Mouse (Mus musculus) liver, postnatal 0 days (tissue): ENCODE measurements around the gene Tnfrsf12a. TPM values are rescaled to one million over a fixed set of nuclear protein-coding genes. Genes with fewer than 3 reads are reported as not detected.

Source experiments
- ATAC-seq: fragments of 200-750 bp; cut with Nextera tagmentation; 2 replicates; pipeline ENCODE4 v1.8.0; 2017; ENCODE audit warnings: mild to moderate bottlenecking, moderate library complexity
- DNase-seq: peaks from one replicate; pipeline ENCODE4 v3.0.0-alpha.2; 2016
- H3K27ac ChIP-seq: fragments of 300-500 bp; sonication (generic); 2 replicates; pipeline ENCODE4 v1.5.1; 2014; ENCODE audit warnings: antibody characterized with exemption, moderate library complexity, mild to moderate bottlenecking, low read depth
- H3K27me3 ChIP-seq: fragments of 300-500 bp; sonication (generic); 2 replicates; pipeline ENCODE4 v1.6.1; 2014; ENCODE audit warnings: low read length, control low read depth, mixed read lengths; ENCODE audit not compliant: insufficient read depth
- H3K36me3 ChIP-seq: fragments of 300-500 bp; sonication (generic); replicated peaks from 2 replicates; pipeline ENCODE4 v1.6.1; 2014; ENCODE audit warnings: mild to moderate bottlenecking, control low read depth, low read length, moderate library complexity, mixed read lengths; ENCODE audit not compliant: insufficient read depth
- H3K4me1 ChIP-seq: fragments of 300-500 bp; sonication (generic); 2 replicates; pipeline ENCODE4 v1.6.1; 2014; ENCODE audit warnings: antibody characterized with exemption, mild to moderate bottlenecking, control low read depth; ENCODE audit not compliant: insufficient read depth
- H3K4me2 ChIP-seq: fragments of 300-500 bp; sonication (generic); 2 replicates; pipeline ENCODE4 v1.6.1; 2014; ENCODE audit warnings: low read depth, mild to moderate bottlenecking, low read length, moderate library complexity, mixed read lengths
- H3K4me3 ChIP-seq: fragments of 300-500 bp; sonication (generic); 2 replicates; pipeline ENCODE4 v1.5.1; 2014; ENCODE audit warnings: low read depth, low read length
- H3K9ac ChIP-seq: fragments of 300-500 bp; sonication (generic); replicated peaks from 2 replicates; pipeline ENCODE4 v1.6.1; 2014; ENCODE audit warnings: mild to moderate bottlenecking, moderate library complexity
- H3K9me3 ChIP-seq: fragments of 300-500 bp; sonication (generic); 2 replicates; pipeline ENCODE4 v1.6.1; 2016; ENCODE audit warnings: mild to moderate bottlenecking, control low read depth, low read length, mixed read lengths
- CTCF ChIP-seq: sonication (generic); IDR thresholded peaks from 2 replicates; pipeline ENCODE4 v1.5.1; 2016; ENCODE audit warnings: antibody characterized with exemption, low read depth
- EP300 ChIP-seq: IDR thresholded peaks from 2 replicates; pipeline ENCODE4 v1.6.1; 2016; ENCODE audit warnings: antibody characterized with exemption, low read depth, mild to moderate bottlenecking
- WGBS: fragments of 180-500 bp; shearing (Covaris S2); extraction: QIAGEN DNeasy Blood & Tissue Kit; methylation state at CpG from one replicate; pipeline ENCODE4 v1.1.7; 2014; ENCODE audit not compliant: insufficient replicate concordance; 5-methylcytosine and 5-hydroxymethylcytosine counted together
- polyA plus RNA-seq: library from polyadenylated mRNA; unstranded; fragments of >200 nt; fragmentation: Nextera tagmentation; extraction: Ambion mirVana; gene quantifications from 2 replicates; pipeline ENCODE4 v1.2.1, GENCODE M21; 2015

The Tnfrsf12a gene
- polyA plus RNA-seq, 1 experiment from 2014 or later: 29.7 TPM

- H3K9me3 ChIP-seq: no peaks in the 10 kb centered on the region
- H3K36me3 ChIP-seq: no peaks in the 10 kb centered on the region
- H3K27me3 ChIP-seq: peaks cover 66% of the 10 kb centered on the region
- DNase-seq (no peak), ATAC-seq (no peak)
- H3K4me1 ChIP-seq: peaks cover 11% of the 10 kb centered on the region
- H3K4me3 ChIP-seq: no peak overlapping the region
- no peak overlapping the region for H3K4me2 ChIP-seq
- H3K27ac ChIP-seq: no peak overlapping the region
- no peak overlapping the region for H3K9ac ChIP-seq
- TF ChIP-seq EP300: no peak
- TF ChIP-seq CTCF: no peak
- 63% methylated on average over 3 of the region's 3 CpGs for WGBS
These were observed 5.3 kb upstream of the Tnfrsf12a start for GRCm38 (mm10) chr17:23682530-23682929.

GRCm38 (mm10) chr17:23682092-23682491, 4.8 kb upstream of the Tnfrsf12a start:
- Histone ChIP-seq H3K9me3 (no peaks in the 10 kb centered on the region), H3K4me3 (no peak overlapping the region), H3K9ac (no peak overlapping the region), H3K27me3 (peaks cover 67% of the 10 kb centered on the region), H3K36me3 (no peaks in the 10 kb centered on the region), H3K4me1 (peaks cover 12% of the 10 kb centered on the region), H3K4me2 (no peak overlapping the region), H3K27ac (no peak overlapping the region)
- TF ChIP-seq CTCF: no peak
- no peak for TF ChIP-seq EP300
- DNase-seq: no peak
- WGBS: 42% methylated on average over 4 of the region's 4 CpGs
- no peak for ATAC-seq

GRCm38 (mm10) chr17:23681086-23681485, 3.8 kb upstream of the Tnfrsf12a start:
- Histone ChIP-seq H3K27ac (no peak overlapping the region), H3K36me3 (no peaks in the 10 kb centered on the region), H3K4me1 (peaks cover 18% of the 10 kb centered on the region), H3K4me3 (no peak overlapping the region), H3K27me3 (peaks cover 67% of the 10 kb centered on the region), H3K9ac (no peak overlapping the region), H3K4me2 (no peak overlapping the region), H3K9me3 (no peaks in the 10 kb centered on the region)
- TF ChIP-seq EP300 (no peak), CTCF (no peak)
- 64% methylated on average over 10 of the region's 10 CpGs for WGBS
- peak; percentile 51 for ATAC-seq
- DNase-seq: peak; percentile 66

DNA sequence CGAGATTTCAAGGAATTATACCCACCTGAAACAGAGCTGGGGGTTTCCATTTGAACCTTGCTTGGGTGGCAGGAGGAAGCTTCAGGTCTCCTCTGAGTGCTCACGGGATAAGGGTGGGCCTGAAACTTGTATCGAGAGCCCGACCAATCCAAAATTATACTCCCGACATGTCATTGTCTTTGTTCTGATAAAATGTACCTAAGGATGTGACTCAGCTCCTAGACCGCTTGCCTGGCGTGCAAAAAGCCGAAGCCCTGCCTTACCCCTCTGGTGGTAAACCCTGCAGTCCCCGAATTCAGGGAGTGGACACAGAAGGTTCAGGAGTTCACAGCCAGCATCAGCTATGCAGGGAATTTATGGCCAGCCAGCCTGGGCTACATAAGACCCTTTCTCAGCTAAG, 3.1 kb upstream of the Tnfrsf12a start:
- ATAC-seq (no peak), DNase-seq (no peak)
- no peaks in the 10 kb centered on the region for H3K9me3 ChIP-seq
- no peak overlapping the region for H3K9ac ChIP-seq
- 53% methylated on average over 9 of the region's 9 CpGs for WGBS
- peaks cover 23% of the 10 kb centered on the region for H3K4me1 ChIP-seq
- TF ChIP-seq EP300: no peak
- TF ChIP-seq CTCF: no peak
- H3K36me3 ChIP-seq: no peaks in the 10 kb centered on the region
- peaks cover 67% of the 10 kb centered on the region for H3K27me3 ChIP-seq
- no peak overlapping the region for H3K4me3 ChIP-seq
- H3K4me2 ChIP-seq: no peak overlapping the region
- no peak overlapping the region for H3K27ac ChIP-seq

- 6% methylated on average over 38 of the region's 38 CpGs for WGBS
- Histone ChIP-seq H3K4me1 (peaks cover 28% of the 10 kb centered on the region), H3K9ac (peak within 1 kb of the TSS; percentile 26; the same call in 1 of the 2 replicates), H3K27me3 (peaks cover 64% of the 10 kb centered on the region), H3K36me3 (no peaks in the 10 kb centered on the region), H3K4me2 (peak within 1 kb of the TSS; percentile 22; the same call in 1 of the 2 replicates), H3K9me3 (no peaks in the 10 kb centered on the region), H3K4me3 (0 out of 2 replicates have a peak within 1 kb of the TSS, but pooled peaks have one; percentile 10), H3K27ac (no peak within 1 kb of the TSS)
- no peak for ATAC-seq
- no peak for DNase-seq
- TF ChIP-seq EP300 (no peak), CTCF (no peak)
These were observed 2.0 kb upstream of the Tnfrsf12a start, which contains the start of gene Cldn6 for GRCm38 (mm10) chr17:23679127-23679835. Gene Cldn6 (plus strand): TSS chr17:23679249.

DNA sequence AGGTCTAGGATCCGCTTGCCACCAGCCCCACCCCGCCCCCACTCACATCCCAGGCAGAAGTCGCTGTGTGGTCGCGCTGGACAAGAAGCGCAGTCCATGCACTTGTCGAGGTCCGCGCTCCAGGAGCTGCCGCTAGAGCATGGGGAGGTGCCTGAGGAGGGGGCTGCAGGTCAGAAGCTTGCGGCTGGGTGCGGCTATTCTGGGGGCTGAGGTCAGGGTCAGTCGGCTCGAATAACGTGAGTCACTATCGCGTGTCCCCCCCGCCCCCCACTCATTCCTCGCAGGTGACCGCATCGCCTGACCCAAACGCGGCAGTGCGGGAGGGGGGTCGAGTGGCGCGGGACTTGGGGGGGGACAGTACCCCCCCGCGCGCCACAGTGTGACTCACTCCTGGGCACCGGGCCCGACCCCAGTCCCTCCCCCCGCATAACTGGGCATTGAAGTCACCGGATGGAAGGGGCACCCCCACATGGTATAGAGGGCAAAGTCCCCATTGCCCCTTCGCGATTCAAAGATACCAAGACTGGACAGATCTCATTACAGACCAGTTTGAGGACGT, 716 bp downstream of the Tnfrsf12a start:
- WGBS: 2% methylated on average over 28 of the region's 37 CpGs
- H3K4me2 ChIP-seq: peak overlapping the region; percentile 94

More for the DNA sequence above, 716 bp downstream of the Tnfrsf12a start:
- Histone ChIP-seq H3K9me3 (no peaks in the 10 kb centered on the region), H3K27ac (peak overlapping the region; percentile 77), H3K27me3 (peaks cover 38% of the 10 kb centered on the region), H3K4me3 (peak overlapping the region; percentile 57), H3K36me3 (no peaks in the 10 kb centered on the region), H3K9ac (peak overlapping the region; percentile 66), H3K4me1 (peaks cover 37% of the 10 kb centered on the region)
- no peak for TF ChIP-seq EP300
- no peak for TF ChIP-seq CTCF
- ATAC-seq (peak; percentile 34), DNase-seq (peak; percentile 68)
